Mouse (Mus musculus): ENCODE measurements at regions not wholly inside any gene's neighbourhood (a gene's known extent, or its start where the extent isn't known, plus 50 kb on each side); places are given as distances from the start of the nearest gene placed in this dataset.
A peak's percentile ranks its signal among the peaks of the same experiment; 100 is the strongest.

- peak; percentile 26 for DNase-seq
Measured at GRCm38 (mm10) chr7:83489790-83490189, 94.9 kb upstream of the Tmc3 start.

DNA sequence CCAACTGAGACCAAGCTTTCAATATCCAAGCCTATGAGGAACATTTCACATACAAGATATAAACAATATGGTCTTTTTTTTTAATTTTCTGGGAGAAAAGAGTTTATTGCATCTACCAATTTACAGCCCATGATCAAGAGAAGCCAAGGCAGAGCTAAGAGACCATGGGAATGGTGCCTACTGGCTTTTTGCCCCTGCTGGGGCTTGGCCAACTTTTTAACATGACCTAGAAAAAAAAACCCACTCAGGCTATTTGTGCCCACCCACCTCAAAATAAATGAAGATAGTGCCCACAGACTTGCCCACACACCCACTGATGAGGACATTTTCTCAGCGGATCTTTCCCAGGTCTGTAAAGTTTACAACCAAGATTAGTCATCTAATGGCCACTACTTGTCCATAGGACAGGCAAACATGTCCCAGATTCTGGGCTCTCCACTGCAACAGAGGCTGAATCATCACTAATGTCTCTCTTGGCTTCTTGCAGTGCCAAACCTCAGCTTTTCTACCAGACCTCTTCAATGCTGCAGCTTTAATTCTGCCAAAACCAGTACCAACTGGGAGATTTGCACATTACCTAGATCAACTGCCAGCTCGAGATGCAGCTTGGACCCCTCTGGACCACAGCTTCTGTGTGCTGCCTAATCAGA, 79.6 kb upstream of the Tmc3 start:
- DNase-seq, result no peak

- no peak for DNase-seq
Measured at GRCm38 (mm10) chr7:83516295-83516694, 68.4 kb upstream of the Tmc3 start.

GRCm38 (mm10) chr7:83521511-83521910, 63.2 kb upstream of the Tmc3 start:
- peak; percentile 18 for DNase-seq
